Mouse (Mus musculus) mouse embryonic stem cell (cell line): Measurements from ENCODE around the gene Olfr954.

ENCODE experiments used
- in situ Hi-C, 2 experiments: fragments of 300-500 bp; cut with MboI; formaldehyde crosslinking; loops; 1 replicate in 1 of 2; 3 replicates in 1 of 2; pipeline ENCODE4 v1.14.3; 2019 to 2020; ENCODE audit warnings: low sequenced_read_pairs in 2 of 2, low pct_unique_long_range_greater_than_20kb in 1 of 2, mixed read lengths in 1 of 2; ENCODE audit not compliant: unreplicated experiment in 1 of 2

Gene Olfr954

GRCm38 (mm10) chr9:39456401-39456800 is at the start of gene Olfr954:
Olfr954 (plus strand) TSS chr9:39456701.
- in situ Hi-C loops = no loop called here

GRCm38 (mm10) chr9:39427048-39427447 is 29.5 kb upstream of the Olfr954 start, which contains the start of gene Olfr952:
Olfr952 (minus strand) TSS chr9:39427148.
- in situ Hi-C loops = no loop called here

- in situ Hi-C loops = no loop called here
These were observed 15.3 kb downstream of the Olfr954 start, which contains the start of gene Olfr955 for GRCm38 (mm10) chr9:39471844-39472243. Olfr955 (minus strand) TSS chr9:39471944.

- in situ Hi-C loops = no loop called here
These were observed 37.4 kb downstream of the Olfr954 start, which contains the start of gene Olfr44 for GRCm38 (mm10) chr9:39493895-39494294. Olfr44 (minus strand) TSS chr9:39493995.

- in situ Hi-C loops = no loop called here
These were observed 52.5 kb downstream of the Olfr954 start for GRCm38 (mm10) chr9:39508998-39509397.

- in situ Hi-C loops = no loop called here
These were observed 52.9 kb downstream of the Olfr954 start for GRCm38 (mm10) chr9:39509412-39509811.
